Mouse (Mus musculus): ENCODE results near the gene Stam. TPM values are rescaled to one million over a fixed set of nuclear protein-coding genes. Genes with fewer than 3 reads are reported as not detected.

The Stam gene
- 97.8 and 111 TPM in 2 replicates for polyA plus RNA-seq (2016; fragmentation: Nextera tagmentation; extraction: Ambion mirVana)

GRCm38 (mm10) chr2:14073362-14074220 lies at the start of gene Stam:
Gene Stam (plus strand): TSS chr2:14074098.
- Histone ChIP-seq H3K27me3 (no peaks in the 10 kb centered on the region), H3K4me1 (peaks cover 23% of the 10 kb centered on the region), H3K27ac (peak within 1 kb of the TSS; percentile 94), H3K36me3 (replicated peaks) (no peaks in the 10 kb centered on the region), H3K4me3 (replicated peaks) (peak within 1 kb of the TSS; percentile 65), H3K9ac (peak within 1 kb of the TSS; percentile 90), H3K9me3 (no peaks in the 10 kb centered on the region), H3K4me2 (peak within 1 kb of the TSS; percentile 59)
- WGBS: under 1% methylated on average over 50 of the region's 50 CpGs
- ATAC-seq (ENCODE audit: low FRiP score): peak; percentile 98

GRCm38 (mm10) chr2:14041249-14041648 lies 32.6 kb upstream of the Stam start:
- Histone ChIP-seq H3K9me3 (no peaks in the 10 kb centered on the region), H3K36me3 (replicated peaks) (no peaks in the 10 kb centered on the region), H3K27me3 (no peaks in the 10 kb centered on the region), H3K4me3 (replicated peaks) (no peak overlapping the region), H3K27ac (no peak overlapping the region), H3K4me1 (peaks cover 4% of the 10 kb centered on the region; the same call in 1 of the 2 replicates), H3K9ac (no peak overlapping the region), H3K4me2 (no peak overlapping the region)
- no peak for ATAC-seq (ENCODE audit: low FRiP score)
- WGBS: 93% methylated on average over 2 of the region's 2 CpGs

GRCm38 (mm10) chr2:14043011-14043410 lies 30.9 kb upstream of the Stam start:
- H3K4me2 ChIP-seq: no peak overlapping the region
- peaks cover 4% of the 10 kb centered on the region; the same call in 1 of the 2 replicates for H3K4me1 ChIP-seq
- ATAC-seq (ENCODE audit: low FRiP score): no peak
- no peak overlapping the region for H3K9ac ChIP-seq
- H3K27me3 ChIP-seq: no peaks in the 10 kb centered on the region
- H3K4me3 ChIP-seq (replicated peaks): no peak overlapping the region
- H3K9me3 ChIP-seq: no peaks in the 10 kb centered on the region
- WGBS: 74% methylated on average over 3 of the region's 3 CpGs
- no peak overlapping the region for H3K27ac ChIP-seq
- no peaks in the 10 kb centered on the region for H3K36me3 ChIP-seq (replicated peaks)

GRCm38 (mm10) chr2:14043577-14044170 lies 30.2 kb upstream of the Stam start:
- H3K4me2 ChIP-seq: no peak overlapping the region
- H3K9ac ChIP-seq: no peak overlapping the region
- H3K4me1 ChIP-seq: peaks cover 4% of the 10 kb centered on the region; the same call in 1 of the 2 replicates
- H3K4me3 ChIP-seq (replicated peaks): no peak overlapping the region
- no peaks in the 10 kb centered on the region for H3K36me3 ChIP-seq (replicated peaks)
- 46% methylated on average over 9 of the region's 9 CpGs for WGBS
- ATAC-seq (ENCODE audit: low FRiP score): no peak
- H3K27ac ChIP-seq: no peak overlapping the region
- no peaks in the 10 kb centered on the region for H3K27me3 ChIP-seq
- H3K9me3 ChIP-seq: no peaks in the 10 kb centered on the region

GRCm38 (mm10) chr2:14048381-14048780 lies 25.5 kb upstream of the Stam start:
- peak; percentile 80 for ATAC-seq (ENCODE audit: low FRiP score)
- Histone ChIP-seq H3K4me1 (peaks cover 4% of the 10 kb centered on the region; the same call in 1 of the 2 replicates), H3K9me3 (no peaks in the 10 kb centered on the region), H3K36me3 (replicated peaks) (no peaks in the 10 kb centered on the region), H3K27me3 (no peaks in the 10 kb centered on the region), H3K4me2 (no peak overlapping the region), H3K4me3 (replicated peaks) (no peak overlapping the region), H3K9ac (no peak overlapping the region), H3K27ac (no peak overlapping the region)

- 82% methylated on average over 5 of the region's 5 CpGs for WGBS
- H3K9ac ChIP-seq: no peak overlapping the region
- H3K4me3 ChIP-seq (replicated peaks): no peak overlapping the region
- H3K4me2 ChIP-seq: no peak overlapping the region
- H3K27ac ChIP-seq: no peak overlapping the region
- no peaks in the 10 kb centered on the region for H3K36me3 ChIP-seq (replicated peaks)
- no peaks in the 10 kb centered on the region for H3K9me3 ChIP-seq
- ATAC-seq (ENCODE audit: low FRiP score): no peak
- H3K27me3 ChIP-seq: no peaks in the 10 kb centered on the region
- peaks cover 3% of the 10 kb centered on the region; the same call in 1 of the 2 replicates for H3K4me1 ChIP-seq
Observed at GRCm38 (mm10) chr2:14048808-14049207, 25.1 kb upstream of the Stam start.

GRCm38 (mm10) chr2:14053618-14054017 lies 20.3 kb upstream of the Stam start:
- 39% methylated on average over 3 of the region's 3 CpGs for WGBS
- no peak overlapping the region for H3K27ac ChIP-seq
- no peaks in the 10 kb centered on the region for H3K27me3 ChIP-seq
- no peak for ATAC-seq (ENCODE audit: low FRiP score)
- no peak overlapping the region for H3K9ac ChIP-seq
- no peaks in the 10 kb centered on the region for H3K36me3 ChIP-seq (replicated peaks)
- no peak overlapping the region for H3K4me3 ChIP-seq (replicated peaks)
- H3K4me1 ChIP-seq: peaks cover 6% of the 10 kb centered on the region
- no peaks in the 10 kb centered on the region for H3K9me3 ChIP-seq
- no peak overlapping the region for H3K4me2 ChIP-seq

- Histone ChIP-seq H3K9me3 (no peaks in the 10 kb centered on the region), H3K4me3 (replicated peaks) (no peak overlapping the region), H3K9ac (no peak overlapping the region), H3K27me3 (no peaks in the 10 kb centered on the region), H3K4me1 (peaks cover 6% of the 10 kb centered on the region), H3K27ac (no peak overlapping the region), H3K4me2 (no peak overlapping the region), H3K36me3 (replicated peaks) (no peaks in the 10 kb centered on the region)
- 56% methylated on average over 3 of the region's 3 CpGs for WGBS
- ATAC-seq (ENCODE audit: low FRiP score): no peak
Observed at GRCm38 (mm10) chr2:14054163-14054562, 19.7 kb upstream of the Stam start.

GRCm38 (mm10) chr2:14054716-14055115 lies 19.2 kb upstream of the Stam start:
- WGBS: 7% methylated on average over 6 of the region's 6 CpGs

GRCm38 (mm10) chr2:14055168-14055565 lies 18.7 kb upstream of the Stam start:
- H3K9me3 ChIP-seq: no peaks in the 10 kb centered on the region
- H3K27ac ChIP-seq: peak overlapping the region; percentile 89
- H3K9ac ChIP-seq: peak overlapping the region; percentile 79
- under 1% methylated on average over 56 of the region's 58 CpGs for WGBS
- H3K4me1 ChIP-seq: peaks cover 6% of the 10 kb centered on the region
- H3K36me3 ChIP-seq (replicated peaks): no peaks in the 10 kb centered on the region
- peak overlapping the region; percentile 73 for H3K4me2 ChIP-seq
- peak overlapping the region; percentile 72 for H3K4me3 ChIP-seq (replicated peaks)
- no peaks in the 10 kb centered on the region for H3K27me3 ChIP-seq
- peak; percentile 94 for ATAC-seq (ENCODE audit: low FRiP score)

More at GRCm38 (mm10) chr2:14054716-14055115, 19.2 kb upstream of the Stam start:
- Histone ChIP-seq H3K27me3 (no peaks in the 10 kb centered on the region), H3K9ac (peak overlapping the region; percentile 79), H3K4me2 (peak overlapping the region; percentile 73), H3K36me3 (replicated peaks) (no peaks in the 10 kb centered on the region), H3K4me3 (replicated peaks) (peak overlapping the region; percentile 72), H3K9me3 (no peaks in the 10 kb centered on the region), H3K4me1 (peaks cover 6% of the 10 kb centered on the region), H3K27ac (peak overlapping the region; percentile 89)
- ATAC-seq (ENCODE audit: low FRiP score): peak; percentile 7

- no peaks in the 10 kb centered on the region for H3K27me3 ChIP-seq
- H3K9me3 ChIP-seq: no peaks in the 10 kb centered on the region
- H3K27ac ChIP-seq: peak within 1 kb of the TSS; percentile 89
- peak within 1 kb of the TSS; percentile 72 for H3K4me3 ChIP-seq (replicated peaks)
- peak within 1 kb of the TSS; percentile 79 for H3K9ac ChIP-seq
- H3K4me1 ChIP-seq: peaks cover 6% of the 10 kb centered on the region
- whole genome bisulfite sequencing: under 1% methylated on average over 86 of the region's 101 CpGs
- ATAC-seq (ENCODE audit: low FRiP score): peak; percentile 86
- H3K4me2 ChIP-seq: peak within 1 kb of the TSS; percentile 73
- no peaks in the 10 kb centered on the region for H3K36me3 ChIP-seq (replicated peaks)
Observed at GRCm38 (mm10) chr2:14055566-14056331, 18.1 kb upstream of the Stam start, which contains the start of gene Hacd1. Gene Hacd1 (minus strand): TSS chr2:14056135.
